In genomic region chr1:74601267-74601962, GRCm38 (mm10) we compare ENCODE assay signal across 8 mouse cellular contexts. TPM values are rescaled to one million over a fixed set of nuclear protein-coding genes. Genes with fewer than 3 reads are reported as not detected.
A peak's percentile ranks its signal among the peaks of the same experiment; 100 is the strongest.
DNase-seq lines count a peak whose midpoint lies in the region; ATAC-seq and TF ChIP-seq lines count a peak whose summit lies in the region.

Rnf25 (minus strand) TSS chr1:74601397.
Stk36 (plus strand) TSS chr1:74601445.

- ATAC-seq in embryonic facial prominence, embryonic 14.5 days (ENCODE audit: low read depth) = peak; percentile 94
- peak; percentile 88 for ATAC-seq in limb, embryonic 14.5 days (ENCODE audit: low FRiP score, low read depth)
- peak; percentile 84 for ATAC-seq in midbrain, postnatal 0 days (ENCODE audit: low FRiP score)

- H3K9ac ChIP-seq in embryonic facial prominence, embryonic 14.5 days (ENCODE audit: low read depth, low read length) = peak within 1 kb of the TSS; percentile 79
- peak within 1 kb of the TSS; percentile 83 for H3K9ac ChIP-seq in limb, embryonic 14.5 days (ENCODE audit: low read depth, low read length, severe bottlenecking)
- peak within 1 kb of the TSS; percentile 71 for H3K9ac ChIP-seq in midbrain, postnatal 0 days (replicated peaks; ENCODE audit: low read length, poor library complexity, severe bottlenecking)

- H3K4me1 ChIP-seq in embryonic facial prominence, embryonic 14.5 days (ENCODE audit: control insufficient read depth, insufficient read depth, low read length) = peaks cover 11% of the 10 kb centered on the region
- H3K4me1 ChIP-seq in limb, embryonic 14.5 days (ENCODE audit: control insufficient read depth, insufficient read depth, low read length) = peaks cover 11% of the 10 kb centered on the region
- H3K4me1 ChIP-seq in midbrain, postnatal 0 days (ENCODE audit: insufficient read depth, low read length) = no peaks in the 10 kb centered on the region

- peak within 1 kb of the TSS; percentile 69 for H3K4me3 ChIP-seq in embryonic facial prominence, embryonic 14.5 days (ENCODE audit: low read depth, low read length)
- peak within 1 kb of the TSS; percentile 84 for H3K4me3 ChIP-seq in limb, embryonic 14.5 days (replicated peaks; ENCODE audit: low read length)
- H3K4me3 ChIP-seq in midbrain, postnatal 0 days (ENCODE audit: low read depth, low read length) = peak within 1 kb of the TSS; percentile 59

- peak; percentile 95 for DNase-seq in 3T3-L1 (ENCODE audit: low read depth, low spot score)
- DNase-seq in adrenal gland, postnatal 4 days (ENCODE audit: low spot score in 2 of 2) = peak; percentile 49 to 75
- peak; percentile 96 for DNase-seq in embryonic facial prominence, embryonic 14.5 days (ENCODE audit: low spot score)
- DNase-seq in heart, adult 8-10 months (ENCODE audit: low spot score) = peak; percentile 93
- DNase-seq in kidney, adult 9 months = peak; percentile 91
- DNase-seq in limb, embryonic 14.5 days (ENCODE audit: low spot score) = peak; percentile 94
- DNase-seq in midbrain, postnatal 0 days (ENCODE audit: low spot score) = peak; percentile 94
- DNase-seq in spleen, postnatal 14 days (ENCODE audit: low spot score in 2 of 2) = peak; percentile 57 to 68

- peaks cover 33% of the 10 kb centered on the region for H3K36me3 ChIP-seq in embryonic facial prominence, embryonic 14.5 days (ENCODE audit: control insufficient read depth, insufficient read depth, low read length)
- H3K36me3 ChIP-seq in limb, embryonic 14.5 days (ENCODE audit: control insufficient read depth, insufficient read depth, low read length) = peaks cover 26% of the 10 kb centered on the region
- H3K36me3 ChIP-seq in midbrain, postnatal 0 days (ENCODE audit: insufficient read depth, low read length) = peaks cover 20% of the 10 kb centered on the region

- no peak for TF ChIP-seq CTCF in midbrain, postnatal 0 days (IDR thresholded peaks at IDR 0.05)

- 10% methylated on average over 25 of the region's 25 CpGs for WGBS in embryonic facial prominence, embryonic 14.5 days
- 6% methylated on average over 25 of the region's 25 CpGs for WGBS in limb, embryonic 14.5 days
- WGBS in midbrain, postnatal 0 days = 9% methylated on average over 25 of the region's 25 CpGs

- H3K9me3 ChIP-seq in embryonic facial prominence, embryonic 14.5 days (ENCODE audit: control insufficient read depth, low read length) = no peaks in the 10 kb centered on the region
- H3K9me3 ChIP-seq in limb, embryonic 14.5 days (ENCODE audit: control insufficient read depth, low read length) = no peaks in the 10 kb centered on the region
- H3K9me3 ChIP-seq in midbrain, postnatal 0 days (ENCODE audit: low read length) = no peaks in the 10 kb centered on the region

- no peaks in the 10 kb centered on the region for H3K27me3 ChIP-seq in embryonic facial prominence, embryonic 14.5 days (replicated peaks; ENCODE audit: control insufficient read depth, insufficient read depth, low read length)
- H3K27me3 ChIP-seq in limb, embryonic 14.5 days (ENCODE audit: control insufficient read depth, insufficient read depth, low read length) = no peaks in the 10 kb centered on the region
- no peaks in the 10 kb centered on the region for H3K27me3 ChIP-seq in midbrain, postnatal 0 days (ENCODE audit: insufficient read depth, low read length)

- H3K4me2 ChIP-seq in embryonic facial prominence, embryonic 14.5 days (ENCODE audit: low read depth, low read length) = peak within 1 kb of the TSS; percentile 82
- H3K4me2 ChIP-seq in limb, embryonic 14.5 days (replicated peaks; ENCODE audit: low read depth, low read length, severe bottlenecking) = peak within 1 kb of the TSS; percentile 78
- H3K4me2 ChIP-seq in midbrain, postnatal 0 days (ENCODE audit: low read depth, low read length, poor library complexity, severe bottlenecking) = peak within 1 kb of the TSS; percentile 75

- TF ChIP-seq POLR2A in limb, embryonic 14.5 days (IDR thresholded peaks at IDR 0.05; ENCODE audit: borderline replicate concordance, extremely low read depth, insufficient read depth, insufficient read length) = peak; percentile 86; the same call in 1 of the 2 replicates

- no peak within 1 kb of the TSS; the same call in 1 of the 2 replicates for H3K27ac ChIP-seq in embryonic facial prominence, embryonic 14.5 days (replicated peaks; ENCODE audit: low read depth, low read length)
- H3K27ac ChIP-seq in limb, embryonic 14.5 days (replicated peaks; ENCODE audit: low read depth, low read length) = no peak within 1 kb of the TSS
- H3K27ac ChIP-seq in midbrain, postnatal 0 days (ENCODE audit: low read depth, low read length) = peak within 1 kb of the TSS; percentile 72

RNA-seq across cellular contexts. Expression of gene Rnf25, which starts in this region (rescaled TPM):
- 10 to 100 TPM; 51.9 to 58.5 TPM for total RNA-seq in adrenal gland, postnatal 4 days (2021)
- 7.0 and 8.8 TPM in 2 replicates for polyA plus RNA-seq in embryonic facial prominence, embryonic 14.5 days (2014; fragmentation: Nextera tagmentation; extraction: Ambion mirVana)
- 10 to 100 TPM; 17.5 to 21.4 (median 19.2) TPM for total RNA-seq in heart, adult 8-10 months (2022)
- 129 and 132 TPM in 2 replicates for polyA plus RNA-seq in limb, embryonic 14.5 days (2012; rRNA removed)
- polyA plus RNA-seq in limb, embryonic 14.5 days (2014; fragmentation: Nextera tagmentation; extraction: Ambion mirVana) = 7.1 and 10.0 TPM in 2 replicates
- 60.0 and 60.8 TPM in 2 replicates for total RNA-seq in midbrain, postnatal 0 days (2014; rRNA removed)
- 51.3 and 54.0 TPM in 2 replicates for polyA plus RNA-seq in midbrain, postnatal 0 days (2015; fragmentation: Nextera tagmentation; extraction: Ambion mirVana)

RNA-seq across cellular contexts. Expression of gene Stk36, which starts in this region (rescaled TPM):
- 1 to 10 TPM; 5.1 to 6.0 TPM for total RNA-seq in adrenal gland, postnatal 4 days (2021)
- polyA plus RNA-seq in embryonic facial prominence, embryonic 14.5 days (2014; fragmentation: Nextera tagmentation; extraction: Ambion mirVana) = 7.7 and 10.5 TPM in 2 replicates
- total RNA-seq in heart, adult 8-10 months (2022) = 1 to 10 TPM in 1 of 4 experiments, under 1 TPM in 3; 0.63 to 1.9 (median 0.81) TPM
- 9.8 and 15.3 TPM in 2 replicates for polyA plus RNA-seq in limb, embryonic 14.5 days (2012; rRNA removed)
- polyA plus RNA-seq in limb, embryonic 14.5 days (2014; fragmentation: Nextera tagmentation; extraction: Ambion mirVana) = 7.6 and 8.3 TPM in 2 replicates
- total RNA-seq in midbrain, postnatal 0 days (2014; rRNA removed) = 9.9 and 10.5 TPM in 2 replicates
- 8.7 and 9.6 TPM in 2 replicates for polyA plus RNA-seq in midbrain, postnatal 0 days (2015; fragmentation: Nextera tagmentation; extraction: Ambion mirVana)
